In the genomic region with DNA sequence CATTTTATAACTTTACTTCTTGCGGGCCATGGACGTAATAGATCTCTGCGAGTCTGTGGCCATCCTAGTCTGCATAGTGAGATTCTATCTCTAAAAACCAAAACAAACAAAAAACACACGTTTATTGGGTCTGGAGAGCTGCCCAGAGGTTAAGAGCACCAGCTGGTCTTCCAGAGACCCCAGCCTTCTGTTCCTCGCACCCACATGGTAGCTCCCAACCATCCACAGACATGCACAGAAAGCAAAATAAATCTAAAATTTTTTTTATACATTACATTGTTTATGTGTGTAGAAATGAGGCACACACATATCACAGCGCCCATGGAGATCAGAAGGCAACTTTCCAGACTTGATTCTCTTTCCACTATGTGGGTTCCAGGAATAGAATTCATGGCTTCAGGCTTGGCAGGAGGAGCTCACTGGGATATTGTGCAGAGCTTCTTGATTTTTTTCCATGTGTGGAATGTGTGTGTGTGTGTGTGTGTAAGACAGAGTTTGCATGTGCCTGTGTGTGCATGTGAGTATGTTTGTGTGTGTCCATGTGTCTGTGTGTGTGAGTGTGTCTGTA, we compare ENCODE assay signal across 8 mouse cellular contexts. TPM values are rescaled to one million over a fixed set of nuclear protein-coding genes. Genes with fewer than 3 reads are reported as not detected.
DNase-seq lines count a peak whose midpoint lies in the region; ATAC-seq lines count a peak whose summit lies in the region.

No protein-coding gene starts in this region.

- no peaks in the 10 kb centered on the region for H3K9me3 ChIP-seq in heart, embryonic 12.5 days (replicated peaks)
- no peaks in the 10 kb centered on the region for H3K9me3 ChIP-seq in hindbrain, embryonic 13.5 days
- no peaks in the 10 kb centered on the region for H3K9me3 ChIP-seq in midbrain, embryonic 12.5 days

- peak overlapping the region; percentile 99 for H3K4me2 ChIP-seq in heart, embryonic 12.5 days
- peak overlapping the region; percentile 88 for H3K4me2 ChIP-seq in hindbrain, embryonic 13.5 days
- peak overlapping the region; percentile 92 for H3K4me2 ChIP-seq in midbrain, embryonic 12.5 days (replicated peaks)

- 62% methylated on average over 6 of the region's 6 CpGs for WGBS in heart, embryonic 12.5 days
- 65% methylated on average over 6 of the region's 6 CpGs for WGBS in hindbrain, embryonic 13.5 days
- 67% methylated on average over 6 of the region's 6 CpGs for WGBS in midbrain, embryonic 12.5 days

- H3K4me1 ChIP-seq in heart, embryonic 12.5 days (replicated peaks) = peaks cover 47% of the 10 kb centered on the region
- H3K4me1 ChIP-seq in hindbrain, embryonic 13.5 days (replicated peaks) = peaks cover 45% of the 10 kb centered on the region
- peaks cover 30% of the 10 kb centered on the region for H3K4me1 ChIP-seq in midbrain, embryonic 12.5 days

- H3K9ac ChIP-seq in heart, embryonic 12.5 days = peak overlapping the region; percentile 49; the same call in 1 of the 2 replicates
- peak overlapping the region; percentile 88 for H3K9ac ChIP-seq in hindbrain, embryonic 13.5 days
- peak overlapping the region; percentile 55; the same call in 1 of the 2 replicates for H3K9ac ChIP-seq in midbrain, embryonic 12.5 days (replicated peaks)

- ATAC-seq in heart, embryonic 12.5 days (ENCODE audit: insufficient number of reproducible peaks, low FRiP score) = no peak
- no peak for ATAC-seq in hindbrain, embryonic 13.5 days (ENCODE audit: low FRiP score)
- ATAC-seq in midbrain, embryonic 12.5 days (ENCODE audit: low FRiP score, low read depth) = no peak
- ATAC-seq in CD4-positive, CD25-positive, alpha-beta regulatory T cell, adult 4 months = no peak

- H3K36me3 ChIP-seq in heart, embryonic 12.5 days = no peaks in the 10 kb centered on the region
- no peaks in the 10 kb centered on the region for H3K36me3 ChIP-seq in hindbrain, embryonic 13.5 days
- H3K36me3 ChIP-seq in midbrain, embryonic 12.5 days = no peaks in the 10 kb centered on the region

- H3K27me3 ChIP-seq in heart, embryonic 12.5 days (replicated peaks) = no peaks in the 10 kb centered on the region; the same call in 1 of the 2 replicates
- H3K27me3 ChIP-seq in hindbrain, embryonic 13.5 days = peaks cover 41% of the 10 kb centered on the region
- H3K27me3 ChIP-seq in midbrain, embryonic 12.5 days = peaks cover 67% of the 10 kb centered on the region

- H3K27ac ChIP-seq in heart, embryonic 12.5 days (ENCODE audit: poor library complexity, severe bottlenecking) = no peak overlapping the region
- peak overlapping the region; percentile 96 for H3K27ac ChIP-seq in hindbrain, embryonic 13.5 days
- peak overlapping the region; percentile 82 for H3K27ac ChIP-seq in midbrain, embryonic 12.5 days (replicated peaks)

- no peak for DNase-seq in heart, adult 11 months
- DNase-seq in adipocyte (ENCODE audit: low spot score) = peak; percentile 45
- DNase-seq in embryo, embryonic 9.5 days (ENCODE audit: extremely low spot score) = no peak
- no peak for DNase-seq in T-cell, adult 2 months (ENCODE audit: low spot score)

- peak overlapping the region; percentile 57 for H3K4me3 ChIP-seq in heart, embryonic 12.5 days
- peak overlapping the region; percentile 85 for H3K4me3 ChIP-seq in hindbrain, embryonic 13.5 days
- H3K4me3 ChIP-seq in midbrain, embryonic 12.5 days = peak overlapping the region; percentile 80

RNA-seq across cellular contexts. Expression of gene Unc13a, which starts 0.7 kb away (rescaled TPM):
- polyA plus RNA-seq in heart, embryonic 12.5 days (2016; fragmentation: Nextera tagmentation; extraction: Ambion mirVana) = 0.47 and 0.64 TPM in 2 replicates
- polyA plus RNA-seq in hindbrain, embryonic 13.5 days (2015; fragmentation: Nextera tagmentation; extraction: Ambion mirVana) = 18.0 and 18.9 TPM in 2 replicates
- polyA plus RNA-seq in midbrain, embryonic 12.5 days (2016; fragmentation: Nextera tagmentation; extraction: Ambion mirVana) = 12.8 and 16.9 TPM in 2 replicates
- polyA plus RNA-seq in CD4-positive, CD25-positive, alpha-beta regulatory T cell, adult 4 months (2017; shearing (Covaris generic)) = under 1 TPM; 0.47 to 0.50 TPM

RNA-seq across cellular contexts. Expression of gene Jak3, which starts 3.8 kb away (rescaled TPM):
- 10.6 and 11.8 TPM in 2 replicates for polyA plus RNA-seq in heart, embryonic 12.5 days (2016; fragmentation: Nextera tagmentation; extraction: Ambion mirVana)
- 3.5 TPM in 2 replicates for polyA plus RNA-seq in hindbrain, embryonic 13.5 days (2015; fragmentation: Nextera tagmentation; extraction: Ambion mirVana)
- polyA plus RNA-seq in midbrain, embryonic 12.5 days (2016; fragmentation: Nextera tagmentation; extraction: Ambion mirVana) = 3.3 and 3.4 TPM in 2 replicates
- 10 to 100 TPM; 21.2 TPM for polyA plus RNA-seq in CD4-positive, CD25-positive, alpha-beta regulatory T cell, adult 4 months (2017; shearing (Covaris generic))

RNA-seq across cellular contexts. Expression of gene Insl3, which starts 16.8 kb away (rescaled TPM):
- polyA plus RNA-seq in heart, embryonic 12.5 days (2016; fragmentation: Nextera tagmentation; extraction: Ambion mirVana) = 2.0 and 2.4 TPM in 2 replicates
- 0.31 and 0.79 TPM in 2 replicates for polyA plus RNA-seq in hindbrain, embryonic 13.5 days (2015; fragmentation: Nextera tagmentation; extraction: Ambion mirVana)
- polyA plus RNA-seq in midbrain, embryonic 12.5 days (2016; fragmentation: Nextera tagmentation; extraction: Ambion mirVana) = not detected in 2 replicates
- polyA plus RNA-seq in CD4-positive, CD25-positive, alpha-beta regulatory T cell, adult 4 months (2017; shearing (Covaris generic)) = 10 to 100 TPM; 15.1 to 24.5 TPM

RNA-seq across cellular contexts. Expression of gene B3gnt3, which starts 29.3 kb away (rescaled TPM):
- 3.4 and 3.7 TPM in 2 replicates for polyA plus RNA-seq in heart, embryonic 12.5 days (2016; fragmentation: Nextera tagmentation; extraction: Ambion mirVana)
- 0.32 and 0.34 TPM in 2 replicates for polyA plus RNA-seq in hindbrain, embryonic 13.5 days (2015; fragmentation: Nextera tagmentation; extraction: Ambion mirVana)
- polyA plus RNA-seq in midbrain, embryonic 12.5 days (2016; fragmentation: Nextera tagmentation; extraction: Ambion mirVana) = 0.55 and 0.66 TPM in 2 replicates
- polyA plus RNA-seq in CD4-positive, CD25-positive, alpha-beta regulatory T cell, adult 4 months (2017; shearing (Covaris generic)) = 1 to 10 TPM; 3.4 to 6.5 TPM

RNA-seq across cellular contexts. Expression of gene Fcho1, which starts 53.3 kb away (rescaled TPM):
- 1.6 and 2.1 TPM in 2 replicates for polyA plus RNA-seq in heart, embryonic 12.5 days (2016; fragmentation: Nextera tagmentation; extraction: Ambion mirVana)
- 62.2 and 68.2 TPM in 2 replicates for polyA plus RNA-seq in hindbrain, embryonic 13.5 days (2015; fragmentation: Nextera tagmentation; extraction: Ambion mirVana)
- polyA plus RNA-seq in midbrain, embryonic 12.5 days (2016; fragmentation: Nextera tagmentation; extraction: Ambion mirVana) = 39.2 and 43.7 TPM in 2 replicates
- polyA plus RNA-seq in CD4-positive, CD25-positive, alpha-beta regulatory T cell, adult 4 months (2017; shearing (Covaris generic)) = 10 to 100 TPM; 40.4 to 46.7 TPM
